Mouse (Mus musculus) liver, embryonic 13.5 days (tissue): ENCODE results near the gene Map4k4. TPM values are rescaled to one million over a fixed set of nuclear protein-coding genes. Genes with fewer than 3 reads are reported as not detected.

Experiments used
- ATAC-seq: fragments of 200-750 bp; cut with Nextera tagmentation; 2 replicates; pipeline ENCODE4 v1.8.0; 2017; ENCODE audit warnings: low read depth, mild to moderate bottlenecking, moderate number of reproducible peaks, moderate library complexity
- DNase-seq: peaks from one replicate; pipeline ENCODE4 v3.0.0; 2022
- H3K27ac ChIP-seq: fragments of 300-500 bp; sonication (generic); 2 replicates; pipeline ENCODE4 v1.5.1; 2015; ENCODE audit warnings: moderate library complexity, mild to moderate bottlenecking, inconsistent platforms
- H3K27me3 ChIP-seq: fragments of 300-500 bp; sonication (generic); 2 replicates; pipeline ENCODE4 v1.6.1; 2015; ENCODE audit warnings: mild to moderate bottlenecking, inconsistent platforms
- H3K36me3 ChIP-seq: fragments of 300-500 bp; sonication (generic); 2 replicates; pipeline ENCODE4 v1.6.1; 2015; ENCODE audit warnings: mild to moderate bottlenecking, inconsistent platforms
- H3K4me1 ChIP-seq: fragments of 300-500 bp; sonication (generic); replicated peaks from 2 replicates; pipeline ENCODE4 v1.6.1; 2015; ENCODE audit warnings: inconsistent platforms
- H3K4me2 ChIP-seq: fragments of 300-500 bp; sonication (generic); 2 replicates; pipeline ENCODE4 v1.6.1; 2015; ENCODE audit warnings: inconsistent platforms, mild to moderate bottlenecking, moderate library complexity
- H3K4me3 ChIP-seq: fragments of 300-500 bp; sonication (generic); replicated peaks from 2 replicates; pipeline ENCODE4 v1.5.1; 2015; ENCODE audit warnings: mild to moderate bottlenecking, inconsistent platforms
- H3K9ac ChIP-seq: fragments of 300-500 bp; sonication (generic); 2 replicates; pipeline ENCODE4 v1.6.1; 2015; ENCODE audit warnings: mild to moderate bottlenecking, inconsistent platforms
- H3K9me3 ChIP-seq: fragments of 300-500 bp; sonication (generic); replicated peaks from 2 replicates; pipeline ENCODE4 v1.6.1; 2016; ENCODE audit warnings: inconsistent platforms
- WGBS: fragments of 180-500 bp; shearing (Covaris S2); methylation state at CpG from one replicate; pipeline ENCODE4 v1.1.7; 2015; ENCODE audit not compliant: insufficient replicate concordance; 5-methylcytosine and 5-hydroxymethylcytosine counted together
- polyA plus RNA-seq: library from polyadenylated mRNA; unstranded; fragments of >200 nt; fragmentation: Nextera tagmentation; extraction: Ambion mirVana; gene quantifications from 2 replicates; pipeline ENCODE4 v1.2.1, GENCODE M21; 2015

The Map4k4 gene
- polyA plus RNA-seq, 1 experiment from 2014 or later = 3.8 TPM

GRCm38 (mm10) chr1:40051157-40051556 lies 150.4 kb downstream of the Map4k4 start:
- H3K27me3 ChIP-seq = no peaks in the 10 kb centered on the region
- H3K9ac ChIP-seq = no peak overlapping the region
- ATAC-seq (no peak), DNase-seq (no peak)
- WGBS = 38% methylated on average over 6 of the region's 6 CpGs
- no peak overlapping the region for H3K27ac ChIP-seq
- H3K4me1 ChIP-seq = no peaks in the 10 kb centered on the region
- no peaks in the 10 kb centered on the region for H3K9me3 ChIP-seq
- no peak overlapping the region for H3K4me2 ChIP-seq
- no peaks in the 10 kb centered on the region for H3K36me3 ChIP-seq
- H3K4me3 ChIP-seq = no peak overlapping the region

- no peak overlapping the region for H3K27ac ChIP-seq
- DNase-seq (no peak), ATAC-seq (no peak)
- H3K27me3 ChIP-seq = no peaks in the 10 kb centered on the region
- no peak overlapping the region for H3K4me3 ChIP-seq
- H3K4me2 ChIP-seq = no peak overlapping the region
- no peaks in the 10 kb centered on the region for H3K36me3 ChIP-seq
- no peaks in the 10 kb centered on the region for H3K9me3 ChIP-seq
- no peak overlapping the region for H3K9ac ChIP-seq
- no peaks in the 10 kb centered on the region; the same call in 1 of the 2 replicates for H3K4me1 ChIP-seq
- WGBS = 52% methylated on average over 8 of the region's 8 CpGs
Observed at GRCm38 (mm10) chr1:40052156-40052555, 151.4 kb downstream of the Map4k4 start.

- no peak for DNase-seq
- Histone ChIP-seq H3K4me2 (no peak overlapping the region), H3K27ac (no peak overlapping the region), H3K4me1 (no peaks in the 10 kb centered on the region; the same call in 1 of the 2 replicates), H3K27me3 (no peaks in the 10 kb centered on the region), H3K36me3 (no peaks in the 10 kb centered on the region), H3K9me3 (no peaks in the 10 kb centered on the region), H3K9ac (no peak overlapping the region), H3K4me3 (no peak overlapping the region)
- no peak for ATAC-seq
- 59% methylated on average over 5 of the region's 5 CpGs for WGBS
Observed at GRCm38 (mm10) chr1:40053071-40053470, 152.4 kb downstream of the Map4k4 start.

- no peak for DNase-seq
- WGBS = 46% methylated on average over 7 of the region's 7 CpGs
- Histone ChIP-seq H3K9ac (no peak overlapping the region), H3K27ac (no peak overlapping the region), H3K4me2 (no peak overlapping the region), H3K4me3 (no peak overlapping the region), H3K36me3 (no peaks in the 10 kb centered on the region), H3K4me1 (no peaks in the 10 kb centered on the region; the same call in 1 of the 2 replicates), H3K9me3 (no peaks in the 10 kb centered on the region), H3K27me3 (no peaks in the 10 kb centered on the region)
- ATAC-seq = no peak
Observed at GRCm38 (mm10) chr1:40055051-40055450, 154.3 kb downstream of the Map4k4 start.

- Histone ChIP-seq H3K36me3 (no peaks in the 10 kb centered on the region), H3K9me3 (no peaks in the 10 kb centered on the region), H3K4me1 (no peaks in the 10 kb centered on the region; the same call in 1 of the 2 replicates), H3K4me3 (no peak overlapping the region), H3K9ac (no peak overlapping the region), H3K27ac (no peak overlapping the region), H3K4me2 (no peak overlapping the region), H3K27me3 (no peaks in the 10 kb centered on the region)
- no peak for DNase-seq
- 67% methylated on average over 5 of the region's 5 CpGs for WGBS
- no peak for ATAC-seq
Observed at GRCm38 (mm10) chr1:40055963-40056362, 155.2 kb downstream of the Map4k4 start.

GRCm38 (mm10) chr1:40057351-40057750 lies 156.6 kb downstream of the Map4k4 start:
- Histone ChIP-seq H3K27me3 (no peaks in the 10 kb centered on the region), H3K9ac (no peak overlapping the region), H3K4me1 (no peaks in the 10 kb centered on the region; the same call in 1 of the 2 replicates), H3K4me3 (no peak overlapping the region), H3K4me2 (no peak overlapping the region), H3K9me3 (no peaks in the 10 kb centered on the region), H3K36me3 (no peaks in the 10 kb centered on the region), H3K27ac (no peak overlapping the region)
- no peak for DNase-seq
- WGBS = 64% methylated on average over 5 of the region's 5 CpGs
- ATAC-seq = no peak

GRCm38 (mm10) chr1:40058013-40058412 lies 157.3 kb downstream of the Map4k4 start:
- Histone ChIP-seq H3K4me1 (no peaks in the 10 kb centered on the region; the same call in 1 of the 2 replicates), H3K36me3 (no peaks in the 10 kb centered on the region), H3K27ac (no peak overlapping the region), H3K4me3 (no peak overlapping the region), H3K9me3 (no peaks in the 10 kb centered on the region), H3K9ac (no peak overlapping the region), H3K27me3 (no peaks in the 10 kb centered on the region), H3K4me2 (no peak overlapping the region)
- DNase-seq = no peak
- 65% methylated on average over 11 of the region's 11 CpGs for WGBS
- no peak for ATAC-seq

- Histone ChIP-seq H3K4me2 (no peak overlapping the region), H3K36me3 (no peaks in the 10 kb centered on the region), H3K9me3 (no peaks in the 10 kb centered on the region), H3K9ac (no peak overlapping the region), H3K4me3 (no peak overlapping the region), H3K27me3 (no peaks in the 10 kb centered on the region), H3K4me1 (no peaks in the 10 kb centered on the region; the same call in 1 of the 2 replicates), H3K27ac (no peak overlapping the region)
- ATAC-seq (no peak), DNase-seq (no peak)
- 50% methylated on average over 4 of the region's 4 CpGs for WGBS
Observed at GRCm38 (mm10) chr1:40059122-40059774, 158.5 kb downstream of the Map4k4 start.

GRCm38 (mm10) chr1:40061359-40061758 lies 160.6 kb downstream of the Map4k4 start:
- no peaks in the 10 kb centered on the region for H3K36me3 ChIP-seq
- H3K27me3 ChIP-seq = no peaks in the 10 kb centered on the region
- H3K4me1 ChIP-seq = no peaks in the 10 kb centered on the region; the same call in 1 of the 2 replicates
- ATAC-seq = no peak
- no peaks in the 10 kb centered on the region for H3K9me3 ChIP-seq
- 69% methylated on average over 9 of the region's 9 CpGs for WGBS
- no peak overlapping the region for H3K4me3 ChIP-seq
- H3K9ac ChIP-seq = no peak overlapping the region
- no peak for DNase-seq
- no peak overlapping the region for H3K27ac ChIP-seq
- no peak overlapping the region for H3K4me2 ChIP-seq

GRCm38 (mm10) chr1:40063409-40063808 lies 162.7 kb downstream of the Map4k4 start:
- Histone ChIP-seq H3K36me3 (no peaks in the 10 kb centered on the region), H3K4me3 (no peak overlapping the region), H3K9me3 (no peaks in the 10 kb centered on the region), H3K27me3 (no peaks in the 10 kb centered on the region), H3K4me1 (no peaks in the 10 kb centered on the region), H3K4me2 (no peak overlapping the region), H3K9ac (no peak overlapping the region), H3K27ac (no peak overlapping the region)
- no peak for ATAC-seq
- WGBS = 61% methylated on average over 4 of the region's 4 CpGs
- no peak for DNase-seq

GRCm38 (mm10) chr1:40064508-40064907 lies 163.8 kb downstream of the Map4k4 start:
- H3K27ac ChIP-seq = no peak overlapping the region
- WGBS = 56% methylated on average over 8 of the region's 8 CpGs
- H3K4me3 ChIP-seq = no peak overlapping the region
- no peaks in the 10 kb centered on the region for H3K4me1 ChIP-seq
- H3K9me3 ChIP-seq = no peaks in the 10 kb centered on the region
- H3K27me3 ChIP-seq = no peaks in the 10 kb centered on the region
- no peak overlapping the region for H3K9ac ChIP-seq
- no peak overlapping the region for H3K4me2 ChIP-seq
- ATAC-seq (no peak), DNase-seq (no peak)
- no peaks in the 10 kb centered on the region for H3K36me3 ChIP-seq

GRCm38 (mm10) chr1:40072558-40072957 lies 171.8 kb downstream of the Map4k4 start:
- no peak overlapping the region for H3K9ac ChIP-seq
- 71% methylated on average over 4 of the region's 4 CpGs for WGBS
- no peaks in the 10 kb centered on the region for H3K36me3 ChIP-seq
- no peak for ATAC-seq
- H3K9me3 ChIP-seq = no peaks in the 10 kb centered on the region
- H3K27ac ChIP-seq = no peak overlapping the region
- no peaks in the 10 kb centered on the region; the same call in 1 of the 2 replicates for H3K4me1 ChIP-seq
- H3K4me2 ChIP-seq = no peak overlapping the region
- no peak overlapping the region for H3K4me3 ChIP-seq
- no peak for DNase-seq
- H3K27me3 ChIP-seq = no peaks in the 10 kb centered on the region
